Mouse (Mus musculus): ENCODE measurements around the gene Entpd1.

- no peak for TF ChIP-seq ZNF384 (IDR thresholded peaks at IDR 0.05; ENCODE audit: low read depth, low read length)
- no peak for TF ChIP-seq HCFC1 (IDR thresholded peaks at IDR 0.05; ENCODE audit: borderline replicate concordance, insufficient read depth, low read length)
- TF ChIP-seq CHD2 (IDR thresholded peaks at IDR 0.05; ENCODE audit: low read depth, low read length): no peak
- no peak for TF ChIP-seq ZC3H11A (IDR thresholded peaks at IDR 0.05; ENCODE audit: borderline replicate concordance, low read depth, low read length)
Measured at GRCm38 (mm10) chr19:40728213-40728612, 116.0 kb downstream of the Entpd1 start.

Data from ES-E14 (cell line).